Mouse (Mus musculus) spleen, adult 2 months (tissue): ENCODE measurements around the gene Trpc2.

Experiments
- CTCF ChIP-seq: fragments of 200-500 bp; IDR thresholded peaks from 2 replicates; pipeline ENCODE4 v1.5.1; 2011; ENCODE audit warnings: mild to moderate bottlenecking, inconsistent platforms; ENCODE audit not compliant: insufficient read depth, insufficient read length, insufficient replicate concordance; ENCODE audit errors: extremely low read depth
- POLR2A ChIP-seq: fragments of 200-500 bp; IDR thresholded peaks from 2 replicates; pipeline ENCODE4 v1.6.1; 2011; ENCODE audit warnings: low read depth, low read length, inconsistent platforms

- TF ChIP-seq CTCF (no peak), POLR2A (no peak)
Observed at GRCm38 (mm10) chr7:102106700-102107141, 23.8 kb downstream of the Trpc2 start.
